Mouse (Mus musculus): Measurements from ENCODE around the gene Ccdc158.

- no peak for TF ChIP-seq CTCF (IDR thresholded peaks at IDR 0.05; ENCODE audit: insufficient read depth, low read length)
- TF ChIP-seq POLR2A (IDR thresholded peaks at IDR 0.05; ENCODE audit: borderline replicate concordance, extremely low read depth, low read depth, low read length): no peak
Measured at GRCm38 (mm10) chr5:92715319-92715718, 40.2 kb upstream of the Ccdc158 start.
